Mouse (Mus musculus): ENCODE measurements around the gene Zbtb44. TPM values are rescaled to one million over a fixed set of nuclear protein-coding genes. Genes with fewer than 3 reads are reported as not detected.
"Not testable (repeated sequence)": the region's sequence is repeated elsewhere in the genome, so short reads cannot be mapped to it uniquely, and the experiment has no call there.

The Zbtb44 gene
- polyA plus RNA-seq, 1 experiment from 2014 or later, result 10.8 TPM

DNA sequence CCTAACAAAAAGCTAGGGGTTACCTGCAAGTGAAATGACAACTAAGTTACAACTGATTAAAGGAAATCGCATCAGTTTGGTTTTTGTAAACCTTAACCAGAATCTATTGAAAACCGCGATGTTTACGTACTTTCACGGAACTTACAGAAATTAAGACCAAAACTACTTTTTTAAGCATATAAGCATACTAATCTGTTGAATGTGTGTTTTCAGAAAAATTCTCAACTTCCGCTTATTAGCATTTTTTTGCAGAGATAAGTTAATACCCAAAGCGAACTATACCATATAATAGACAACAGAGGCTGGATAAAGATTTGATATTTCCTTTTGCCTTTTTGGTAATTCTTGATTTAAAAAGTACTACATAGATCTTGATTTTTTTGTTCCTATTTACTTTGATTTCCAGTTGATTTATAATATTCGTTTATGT, 985 bp downstream of the Zbtb44 start:
- no peak overlapping the region; the same call in 1 of the 2 replicates for H3K27ac ChIP-seq (ENCODE audit: low read length)
- peak overlapping the region; percentile 97 for H3K4me3 ChIP-seq (ENCODE audit: low read depth, low read length)
- 11% methylated on average over 8 of the region's 8 CpGs for WGBS
- H3K9ac ChIP-seq (replicated peaks; ENCODE audit: low read depth, low read length), result peak overlapping the region; percentile 96
- no peaks in the 10 kb centered on the region; the same call in 1 of the 2 replicates for H3K36me3 ChIP-seq (ENCODE audit: control insufficient read depth, insufficient read depth, low read length)
- H3K4me2 ChIP-seq (replicated peaks; ENCODE audit: low read depth, low read length), result peak overlapping the region; percentile 75
- H3K9me3 ChIP-seq (ENCODE audit: control insufficient read depth, low read depth, low read length), result no peaks in the 10 kb centered on the region
- H3K27me3 ChIP-seq (ENCODE audit: control insufficient read depth, insufficient read depth, low read length), result no peaks in the 10 kb centered on the region
- no peak for ATAC-seq (ENCODE audit: insufficient number of reproducible peaks, insufficient read depth, low FRiP score, low read depth)
- H3K4me1 ChIP-seq (ENCODE audit: control insufficient read depth, insufficient read depth, low read length), result peaks cover 9% of the 10 kb centered on the region

DNA sequence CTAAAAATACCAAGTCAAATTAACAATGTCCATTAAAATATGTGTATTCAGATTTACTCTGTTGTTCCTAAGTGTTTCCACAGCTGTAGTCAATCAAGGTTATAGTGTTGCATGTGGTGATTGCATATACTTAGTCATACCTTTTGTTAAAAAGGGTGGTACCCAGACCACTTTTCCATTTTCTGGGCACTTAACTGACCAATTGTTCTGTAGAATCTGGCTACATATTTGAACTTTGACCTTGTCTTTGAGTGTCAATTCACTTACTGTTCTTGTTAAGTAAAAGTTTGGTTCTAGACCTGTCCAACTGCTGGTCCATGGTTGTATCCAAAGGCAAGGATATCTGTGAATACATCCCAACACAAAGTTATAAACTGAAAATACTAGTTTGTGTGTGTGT, 2.1 kb downstream of the Zbtb44 start:
- Histone ChIP-seq H3K4me2 (replicated peaks; ENCODE audit: low read depth, low read length) (peak overlapping the region; percentile 29; the same call in 1 of the 2 replicates), H3K4me1 (ENCODE audit: control insufficient read depth, insufficient read depth, low read length) (peaks cover 9% of the 10 kb centered on the region), H3K27ac (ENCODE audit: low read length) (no peak overlapping the region), H3K36me3 (ENCODE audit: control insufficient read depth, insufficient read depth, low read length) (no peaks in the 10 kb centered on the region; the same call in 1 of the 2 replicates), H3K9me3 (ENCODE audit: control insufficient read depth, low read depth, low read length) (no peaks in the 10 kb centered on the region), H3K27me3 (ENCODE audit: control insufficient read depth, insufficient read depth, low read length) (no peaks in the 10 kb centered on the region), H3K4me3 (ENCODE audit: low read depth, low read length) (no peak overlapping the region), H3K9ac (replicated peaks; ENCODE audit: low read depth, low read length) (no peak overlapping the region)
- ATAC-seq (ENCODE audit: insufficient number of reproducible peaks, insufficient read depth, low FRiP score, low read depth), result no peak

DNA sequence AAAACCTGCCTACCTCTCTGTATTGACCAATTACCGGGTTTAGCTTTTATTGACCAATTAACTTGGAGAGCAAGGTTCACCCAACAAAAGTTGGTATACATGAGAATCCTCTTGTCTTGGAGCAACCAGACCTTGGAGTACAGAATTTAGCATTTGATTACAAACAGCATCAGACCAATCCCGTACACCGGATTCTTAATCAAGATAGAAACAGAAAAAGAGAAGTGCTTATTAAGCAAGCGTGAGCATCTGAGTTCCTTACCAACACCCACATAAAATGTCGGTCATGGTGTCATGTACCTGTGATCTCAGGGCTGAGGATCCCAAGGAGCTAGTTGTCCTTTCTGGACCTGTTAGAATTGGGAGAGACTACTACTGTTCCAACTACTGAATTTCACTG, 19.8 kb downstream of the Zbtb44 start:
- Histone ChIP-seq H3K4me2 (replicated peaks; ENCODE audit: low read depth, low read length) (no peak overlapping the region), H3K9ac (replicated peaks; ENCODE audit: low read depth, low read length) (no peak overlapping the region), H3K36me3 (ENCODE audit: control insufficient read depth, insufficient read depth, low read length) (no peaks in the 10 kb centered on the region; the same call in 1 of the 2 replicates), H3K27ac (ENCODE audit: low read length) (no peak overlapping the region), H3K4me1 (ENCODE audit: control insufficient read depth, insufficient read depth, low read length) (no peaks in the 10 kb centered on the region), H3K27me3 (ENCODE audit: control insufficient read depth, insufficient read depth, low read length) (no peaks in the 10 kb centered on the region), H3K4me3 (ENCODE audit: low read depth, low read length) (no peak overlapping the region), H3K9me3 (ENCODE audit: control insufficient read depth, low read depth, low read length) (no peaks in the 10 kb centered on the region)
- WGBS, result 94% methylated on average over 5 of the region's 5 CpGs
- ATAC-seq (ENCODE audit: insufficient number of reproducible peaks, insufficient read depth, low FRiP score, low read depth), result no peak

DNA sequence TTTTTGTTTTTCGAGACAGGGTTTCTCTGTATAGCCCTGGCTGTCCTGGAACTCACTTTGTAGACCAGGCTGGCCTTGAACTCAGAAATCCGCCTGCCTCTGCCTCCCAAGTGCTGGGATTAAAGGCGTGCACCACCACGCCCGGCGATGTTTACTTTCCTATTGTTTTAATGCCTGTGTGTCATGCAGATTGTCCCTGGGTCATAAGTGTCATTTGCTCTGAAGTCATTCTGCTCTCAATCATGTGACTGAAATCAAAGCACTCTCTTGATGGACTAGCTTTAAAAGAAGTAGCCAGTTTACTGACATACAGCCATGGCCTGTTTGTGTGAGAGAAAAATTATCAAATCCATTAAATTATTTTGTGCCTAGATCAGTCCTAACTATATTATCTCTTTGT, 21.1 kb downstream of the Zbtb44 start:
- H3K27me3 ChIP-seq (ENCODE audit: control insufficient read depth, insufficient read depth, low read length); H3K36me3 ChIP-seq (ENCODE audit: control insufficient read depth, insufficient read depth, low read length); H3K4me2 ChIP-seq (replicated peaks; ENCODE audit: low read depth, low read length); H3K4me1 ChIP-seq (ENCODE audit: control insufficient read depth, insufficient read depth, low read length); ATAC-seq (ENCODE audit: insufficient number of reproducible peaks, insufficient read depth, low FRiP score, low read depth); H3K4me3 ChIP-seq (ENCODE audit: low read depth, low read length); H3K9ac ChIP-seq (replicated peaks; ENCODE audit: low read depth, low read length); H3K27ac ChIP-seq (ENCODE audit: low read length); H3K9me3 ChIP-seq (ENCODE audit: control insufficient read depth, low read depth, low read length): not testable (repeated sequence)
- 94% methylated on average over 6 of the region's 6 CpGs for WGBS

DNA sequence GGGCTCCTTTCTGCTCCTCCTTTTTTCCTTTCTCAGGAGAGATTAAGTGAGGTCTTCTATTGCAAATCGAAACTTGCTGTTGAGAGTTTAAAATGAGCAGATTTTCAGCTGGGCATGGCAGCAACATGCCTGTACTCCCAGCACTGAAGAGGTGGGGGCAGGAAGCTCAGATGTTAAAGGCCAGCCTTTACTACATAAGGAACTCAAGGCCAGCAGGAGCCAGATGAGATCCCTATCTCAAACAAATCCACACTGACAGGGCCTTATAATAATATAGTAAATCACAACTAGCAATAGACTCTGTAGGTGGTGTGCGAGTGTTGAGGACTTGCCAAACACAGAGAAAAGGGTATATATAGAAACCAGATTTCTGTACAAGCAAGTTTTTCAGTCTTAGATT, 28.3 kb downstream of the Zbtb44 start:
- Histone ChIP-seq H3K9me3 (ENCODE audit: control insufficient read depth, low read depth, low read length) (no peaks in the 10 kb centered on the region), H3K27me3 (ENCODE audit: control insufficient read depth, insufficient read depth, low read length) (no peaks in the 10 kb centered on the region), H3K4me3 (ENCODE audit: low read depth, low read length) (no peak overlapping the region), H3K9ac (replicated peaks; ENCODE audit: low read depth, low read length) (no peak overlapping the region), H3K36me3 (ENCODE audit: control insufficient read depth, insufficient read depth, low read length) (peaks cover 10% of the 10 kb centered on the region), H3K4me1 (ENCODE audit: control insufficient read depth, insufficient read depth, low read length) (no peaks in the 10 kb centered on the region), H3K4me2 (replicated peaks; ENCODE audit: low read depth, low read length) (no peak overlapping the region), H3K27ac (ENCODE audit: low read length) (no peak overlapping the region)
- 72% methylated on average over 2 of the region's 2 CpGs for WGBS
- ATAC-seq (ENCODE audit: insufficient number of reproducible peaks, insufficient read depth, low FRiP score, low read depth), result no peak

DNA sequence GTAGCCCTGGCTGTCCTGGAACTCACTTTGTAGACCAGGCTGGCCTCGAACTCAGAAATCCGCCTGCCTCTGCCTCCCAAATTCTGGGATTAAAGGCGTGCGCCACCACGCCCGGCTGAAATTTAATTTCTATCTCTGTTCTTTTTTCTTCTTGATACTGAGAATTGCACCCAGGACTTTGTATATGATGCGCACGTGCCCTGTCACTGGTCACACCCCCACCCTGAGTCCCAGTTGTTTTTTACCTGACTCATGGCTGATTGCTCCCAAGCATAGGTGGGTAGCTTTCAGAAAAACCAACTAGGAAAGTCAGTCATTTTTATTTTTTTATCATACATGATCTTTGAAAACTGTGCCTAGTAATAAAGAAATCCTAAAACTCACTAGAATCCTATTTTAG, 40.3 kb downstream of the Zbtb44 start:
- Histone ChIP-seq H3K4me3 (ENCODE audit: low read depth, low read length) (no peak overlapping the region), H3K9me3 (ENCODE audit: control insufficient read depth, low read depth, low read length) (no peaks in the 10 kb centered on the region), H3K27ac (ENCODE audit: low read length) (no peak overlapping the region), H3K4me1 (ENCODE audit: control insufficient read depth, insufficient read depth, low read length) (no peaks in the 10 kb centered on the region), H3K9ac (replicated peaks; ENCODE audit: low read depth, low read length) (no peak overlapping the region), H3K36me3 (ENCODE audit: control insufficient read depth, insufficient read depth, low read length) (peaks cover 16% of the 10 kb centered on the region), H3K27me3 (ENCODE audit: control insufficient read depth, insufficient read depth, low read length) (no peaks in the 10 kb centered on the region), H3K4me2 (replicated peaks; ENCODE audit: low read depth, low read length) (no peak overlapping the region)
- WGBS, result 95% methylated on average over 8 of the region's 8 CpGs
- ATAC-seq (ENCODE audit: insufficient number of reproducible peaks, insufficient read depth, low FRiP score, low read depth), result no peak

DNA sequence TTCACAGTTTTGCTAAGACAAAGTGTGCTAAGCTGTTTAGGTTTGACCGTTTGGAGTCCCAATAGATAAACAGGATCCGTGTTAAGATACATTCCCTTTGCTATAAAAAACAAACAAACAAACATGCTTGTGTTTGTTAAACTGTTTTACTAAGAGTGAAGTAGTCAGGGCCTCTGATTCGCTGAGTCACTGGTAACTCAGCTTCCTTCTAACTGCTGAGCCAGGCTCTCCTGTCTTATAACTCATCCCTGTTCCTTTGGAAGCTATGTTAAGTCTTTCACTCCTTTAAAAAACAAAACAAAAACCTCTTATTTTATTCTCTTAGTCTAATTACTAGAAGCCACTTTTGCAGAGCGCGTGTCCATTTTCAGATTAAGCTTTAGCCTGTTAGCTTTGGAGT, 41.8 kb downstream of the Zbtb44 start:
- Histone ChIP-seq H3K4me2 (replicated peaks; ENCODE audit: low read depth, low read length) (no peak overlapping the region), H3K27ac (ENCODE audit: low read length) (no peak overlapping the region), H3K9ac (replicated peaks; ENCODE audit: low read depth, low read length) (no peak overlapping the region), H3K9me3 (ENCODE audit: control insufficient read depth, low read depth, low read length) (no peaks in the 10 kb centered on the region), H3K27me3 (ENCODE audit: control insufficient read depth, insufficient read depth, low read length) (no peaks in the 10 kb centered on the region), H3K4me3 (ENCODE audit: low read depth, low read length) (no peak overlapping the region), H3K4me1 (ENCODE audit: control insufficient read depth, insufficient read depth, low read length) (no peaks in the 10 kb centered on the region), H3K36me3 (ENCODE audit: control insufficient read depth, insufficient read depth, low read length) (peaks cover 6% of the 10 kb centered on the region)
- whole genome bisulfite sequencing, result 85% methylated on average over 5 of the region's 5 CpGs
- no peak for ATAC-seq (ENCODE audit: insufficient number of reproducible peaks, insufficient read depth, low FRiP score, low read depth)

- Histone ChIP-seq H3K27me3 (ENCODE audit: control insufficient read depth, insufficient read depth, low read length) (no peaks in the 10 kb centered on the region), H3K4me2 (replicated peaks; ENCODE audit: low read depth, low read length) (no peak overlapping the region), H3K9me3 (ENCODE audit: control insufficient read depth, low read depth, low read length) (no peaks in the 10 kb centered on the region), H3K9ac (replicated peaks; ENCODE audit: low read depth, low read length) (no peak overlapping the region), H3K4me3 (ENCODE audit: low read depth, low read length) (no peak overlapping the region), H3K4me1 (ENCODE audit: control insufficient read depth, insufficient read depth, low read length) (no peaks in the 10 kb centered on the region), H3K27ac (ENCODE audit: low read length) (no peak overlapping the region), H3K36me3 (ENCODE audit: control insufficient read depth, insufficient read depth, low read length) (no peaks in the 10 kb centered on the region; the same call in 1 of the 2 replicates)
- WGBS, result 83% methylated on average over 7 of the region's 7 CpGs
- ATAC-seq (ENCODE audit: insufficient number of reproducible peaks, insufficient read depth, low FRiP score, low read depth), result no peak
Measured at GRCm38 (mm10) chr9:31073797-31074196, 43.4 kb downstream of the Zbtb44 start.

DNA sequence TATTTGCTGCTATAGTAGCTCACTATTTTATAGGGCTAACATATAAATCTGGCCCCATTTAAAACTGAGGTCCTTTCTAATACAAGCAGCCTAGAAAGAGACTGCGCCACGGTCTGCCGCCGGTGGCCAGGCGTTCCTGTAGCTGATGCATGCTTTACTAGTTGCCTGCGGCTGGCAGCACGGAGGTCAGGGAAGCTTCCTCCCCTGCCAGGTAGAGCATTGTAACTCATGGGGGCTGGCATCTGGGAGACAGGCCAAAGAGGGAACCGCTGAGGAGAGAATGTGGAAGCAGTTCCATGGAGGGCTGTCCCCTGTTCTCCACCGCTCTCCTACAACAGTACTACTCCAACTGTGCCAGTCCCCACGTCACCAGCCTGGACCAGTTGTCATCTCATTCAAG, 44.4 kb downstream of the Zbtb44 start:
- ATAC-seq (ENCODE audit: insufficient number of reproducible peaks, insufficient read depth, low FRiP score, low read depth), result no peak
- Histone ChIP-seq H3K4me3 (ENCODE audit: low read depth, low read length) (no peak overlapping the region), H3K9ac (replicated peaks; ENCODE audit: low read depth, low read length) (no peak overlapping the region), H3K4me1 (ENCODE audit: control insufficient read depth, insufficient read depth, low read length) (no peaks in the 10 kb centered on the region), H3K4me2 (replicated peaks; ENCODE audit: low read depth, low read length) (no peak overlapping the region), H3K9me3 (ENCODE audit: control insufficient read depth, low read depth, low read length) (no peaks in the 10 kb centered on the region), H3K27me3 (ENCODE audit: control insufficient read depth, insufficient read depth, low read length) (no peaks in the 10 kb centered on the region), H3K36me3 (ENCODE audit: control insufficient read depth, insufficient read depth, low read length) (no peaks in the 10 kb centered on the region; the same call in 1 of the 2 replicates), H3K27ac (ENCODE audit: low read length) (no peak overlapping the region)
- WGBS, result 92% methylated on average over 10 of the region's 10 CpGs

Measured in stomach, embryonic 14.5 days (tissue).